Mouse (Mus musculus) megakaryocyte-erythroid progenitor cell, adult 5 weeks (primary cell): ENCODE data around the gene Pkm. TPM values are rescaled to one million over a fixed set of nuclear protein-coding genes. Genes with fewer than 3 reads are reported as not detected.

Source experiments
- polyA plus RNA-seq: library from polyadenylated mRNA; stranded (reverse); fragments of >175 nt; gene quantifications from 2 replicates; pipeline ENCODE4 v1.2.3, GENCODE M21; 2012

Gene Pkm
- polyA plus RNA-seq, result 690 and 779 TPM in 2 replicates

GRCm38 (mm10) chr9:59655958-59656634 is at the start of gene Pkm:
Gene Pkm (plus strand): TSS chr9:59656368.

GRCm38 (mm10) chr9:59616622-59617306 is 39.4 kb upstream of the Pkm start, which contains the start of gene Parp6:
Gene Parp6 (plus strand): TSS chr9:59617284.

GRCm38 (mm10) chr9:59679678-59680533 is 23.7 kb downstream of the Pkm start, which contains the start of gene Gramd2:
Gene Gramd2 (plus strand): TSS chr9:59680144.

Other genes with a start within 250 kb of the Pkm start
- gene Arih1, start 169.8 kb upstream of the Pkm start, polyA plus RNA-seq, result 40.5 and 55.5 TPM in 2 replicates
- 89.5 and 144 TPM in 2 replicates for gene Hexa, start 116.8 kb upstream of the Pkm start, polyA plus RNA-seq
- gene Tmem202, start 116.5 kb upstream of the Pkm start, polyA plus RNA-seq, result 0.12 and 0.32 TPM in 2 replicates
- gene Celf6, start 78.5 kb upstream of the Pkm start, polyA plus RNA-seq, result 0.07 TPM in 1 of 2 replicates, not detected in the other
- 14.6 and 16.1 TPM in 2 replicates for gene Parp6, start 39.1 kb upstream of the Pkm start, polyA plus RNA-seq
- gene Gramd2, start 23.8 kb downstream of the Pkm start, polyA plus RNA-seq, result 0.01 and 0.32 TPM in 2 replicates
- gene Senp8, start 94.3 kb downstream of the Pkm start, polyA plus RNA-seq, result 0.12 and 0.23 TPM in 2 replicates
- gene Myo9a, start 94.5 kb downstream of the Pkm start, polyA plus RNA-seq, result 0.59 and 1.1 TPM in 2 replicates